Mouse (Mus musculus) right cerebral cortex, postnatal 14 days (tissue): ENCODE results near the gene Btf3l4.

ENCODE experiments used
- DNase-seq: peaks from one replicate; pipeline ENCODE4 v3.0.0; 2022

Btf3l4 gene

GRCm38 (mm10) chr4:108811550-108811949, 21.9 kb downstream of the Btf3l4 start:
- no peak for DNase-seq

DNA sequence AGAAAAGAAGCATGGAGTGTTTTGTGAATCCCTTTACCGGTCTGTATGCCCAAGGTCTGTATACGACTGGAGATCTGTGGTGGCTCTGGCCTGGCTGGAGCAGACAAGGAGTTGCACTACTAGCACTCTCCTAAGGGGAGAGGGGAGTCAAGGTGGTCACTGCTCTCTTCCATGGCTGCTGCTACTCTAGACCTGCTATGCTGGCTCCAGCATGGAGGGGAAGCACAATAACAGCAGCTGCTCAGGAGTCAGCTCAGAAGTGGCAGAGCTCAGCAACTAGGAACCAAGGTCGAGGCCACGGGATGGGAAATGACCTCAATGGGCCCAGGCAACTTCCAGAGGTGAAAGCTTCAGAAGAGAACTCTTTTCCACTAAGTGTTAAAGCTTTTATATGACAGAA, 22.3 kb downstream of the Btf3l4 start:
- DNase-seq, result no peak

DNA sequence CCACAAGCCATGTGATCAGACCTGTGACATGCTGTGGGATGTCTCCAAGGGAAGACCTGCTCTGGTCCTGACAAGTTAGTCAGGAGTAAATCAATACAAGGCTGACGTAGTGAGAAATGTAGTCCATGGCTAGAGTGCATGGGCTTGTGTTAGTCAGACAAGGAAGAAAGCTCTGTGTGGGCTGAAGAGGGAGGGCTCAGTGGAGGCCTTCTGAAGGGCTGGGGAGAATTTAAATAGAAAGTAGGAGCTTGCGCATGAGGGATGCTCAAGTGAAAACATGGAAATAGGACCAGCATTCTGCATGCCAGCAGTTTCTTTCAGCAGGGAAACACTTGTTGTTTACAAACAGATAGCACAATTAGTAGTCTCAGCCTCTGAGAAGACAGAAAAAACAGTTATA, 29.9 kb downstream of the Btf3l4 start:
- DNase-seq, result no peak

GRCm38 (mm10) chr4:108798083-108798830, 35.2 kb downstream of the Btf3l4 start:
- peak; percentile 75 for DNase-seq

- no peak for DNase-seq
Measured at GRCm38 (mm10) chr4:108796701-108797100, 36.7 kb downstream of the Btf3l4 start.

DNA sequence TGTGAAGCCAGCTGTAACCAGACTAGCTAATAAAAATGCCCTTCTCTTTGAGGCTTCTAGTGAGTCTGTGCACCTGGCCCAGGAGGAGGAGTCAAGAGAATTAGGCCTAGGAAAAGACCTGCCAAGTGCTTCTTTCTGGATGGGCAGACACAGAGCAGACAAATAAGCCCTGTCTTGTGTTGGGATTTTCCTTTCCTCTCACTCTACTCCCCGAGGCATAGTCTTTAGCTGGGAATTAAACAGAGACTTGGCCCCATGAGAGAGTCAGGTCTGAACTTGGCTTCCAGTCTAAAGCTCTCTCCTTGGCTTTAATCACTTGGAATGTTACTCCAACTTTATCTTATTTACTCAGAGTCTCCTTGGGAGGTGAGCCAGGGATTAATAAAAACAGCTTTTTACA, 39.5 kb downstream of the Btf3l4 start:
- no peak for DNase-seq

DNA sequence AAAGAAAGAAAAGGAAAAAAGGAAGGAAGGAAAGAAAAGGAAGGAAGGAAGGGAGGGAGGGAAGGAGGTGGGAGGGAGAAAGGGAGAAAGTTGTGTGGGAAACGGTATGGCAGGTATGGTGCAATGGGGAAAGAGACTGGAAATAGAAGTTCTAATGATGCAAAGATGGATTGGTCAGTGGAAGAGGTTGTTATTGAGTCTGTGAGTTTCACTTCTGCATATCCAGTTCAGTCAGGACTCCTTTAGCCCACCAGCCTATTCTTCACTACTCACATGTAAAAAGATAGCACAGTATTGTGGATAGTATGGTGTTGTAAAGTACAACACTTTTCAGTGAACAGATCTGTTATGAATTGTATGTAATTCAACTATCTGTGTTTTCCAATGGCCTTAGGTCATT, 42.9 kb downstream of the Btf3l4 start:
- DNase-seq, result no peak

DNA sequence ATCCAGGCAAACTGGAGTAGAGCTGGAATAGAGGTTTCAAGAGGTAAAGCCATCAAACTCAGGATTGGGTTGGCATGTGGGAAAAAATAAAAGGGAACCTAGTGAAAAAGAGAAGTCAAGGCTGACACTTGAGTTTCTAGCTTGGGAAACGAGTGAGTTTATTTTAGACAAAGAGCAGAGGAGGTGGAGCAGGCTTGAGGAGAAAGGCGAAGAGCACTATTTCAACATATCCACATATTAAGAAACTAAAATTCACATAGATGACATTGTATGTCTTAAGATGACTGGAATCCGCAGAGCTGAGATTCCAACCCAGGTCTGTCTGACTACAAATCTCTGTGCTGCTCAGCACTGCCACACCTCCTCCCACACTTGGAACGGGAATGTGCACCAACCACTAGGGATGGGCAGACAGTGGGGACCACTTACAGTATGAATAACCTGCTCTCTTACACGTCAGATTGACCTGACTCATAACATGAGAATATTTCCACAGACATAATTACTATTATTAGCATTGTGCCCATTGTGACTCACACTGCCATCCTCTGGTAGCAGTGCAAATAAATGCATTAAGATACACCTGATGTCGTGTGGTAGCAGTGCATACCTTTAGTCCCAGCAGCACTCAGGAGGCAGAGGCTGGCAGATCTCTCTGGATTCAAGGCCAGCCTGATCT, 44.0 kb downstream of the Btf3l4 start:
- no peak for DNase-seq

- peak; percentile 21 for DNase-seq
Measured at GRCm38 (mm10) chr4:108782421-108783085, 50.9 kb downstream of the Btf3l4 start.

DNA sequence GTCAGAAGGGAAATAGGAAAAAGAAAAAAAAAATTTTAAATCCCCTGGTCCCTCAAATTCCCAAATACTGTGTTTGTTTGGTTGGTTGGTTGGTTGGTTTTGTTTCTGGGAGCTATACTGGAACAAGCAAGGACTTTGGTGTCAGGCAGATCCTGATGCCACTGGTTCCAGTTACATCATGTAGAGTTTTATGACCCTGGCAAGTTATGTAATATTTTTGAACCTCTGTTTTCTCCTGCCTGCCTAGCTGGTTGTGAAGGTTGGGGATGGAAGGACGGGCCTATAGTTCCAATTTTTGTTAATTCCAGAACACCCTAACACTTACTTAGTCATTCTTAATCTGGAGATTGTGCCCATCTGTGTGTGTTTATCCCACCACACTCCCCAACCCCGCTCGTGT, 51.8 kb downstream of the Btf3l4 start:
- no peak for DNase-seq

- no peak for DNase-seq
Measured at GRCm38 (mm10) chr4:108780864-108781205, 52.6 kb downstream of the Btf3l4 start.

DNA sequence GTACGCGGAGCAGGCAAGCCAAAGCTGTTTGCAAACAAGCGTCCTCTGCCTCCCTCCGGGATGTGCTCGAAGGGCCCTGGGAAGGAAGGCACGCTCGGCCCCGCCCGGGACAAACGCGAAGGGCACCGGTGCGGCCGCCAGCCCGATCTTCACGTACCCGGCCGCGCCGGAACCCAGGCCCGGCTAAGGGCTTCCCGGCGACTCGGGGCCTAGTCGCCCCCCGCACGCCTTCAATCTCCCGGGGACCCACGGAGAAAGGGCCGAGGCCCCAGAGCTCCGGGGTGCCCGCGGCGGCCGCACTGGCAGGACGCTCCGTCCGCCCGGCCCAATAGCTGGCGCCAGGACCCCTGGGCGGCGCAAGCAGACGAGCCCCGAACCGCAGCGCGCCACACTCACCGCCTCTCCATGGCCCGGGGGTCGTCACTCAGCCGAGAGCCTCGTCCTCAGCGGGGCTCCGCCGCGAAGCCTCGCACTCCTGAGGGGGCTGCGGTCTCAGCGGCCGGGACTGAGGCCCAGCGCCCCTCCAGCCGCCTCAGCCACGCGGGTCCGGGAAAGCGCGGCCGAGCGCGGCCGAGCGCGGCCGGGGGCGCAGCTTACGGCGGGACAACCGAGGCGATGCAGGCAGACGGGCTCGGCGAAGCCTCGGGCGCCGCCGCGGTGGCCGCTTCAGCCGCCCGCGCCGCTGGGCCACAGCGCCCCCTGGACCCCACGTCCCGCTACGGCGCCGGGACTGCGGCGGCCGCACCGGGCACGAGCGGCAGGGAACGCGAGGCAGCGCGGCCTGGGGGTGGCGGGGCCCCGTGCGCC, 53.2 kb downstream of the Btf3l4 start, which contains the start of gene Zfyve9:
Gene Zfyve9, minus strand, starts transcription at position 742 of the 807 bp plus-strand sequence.
- peak; percentile 81 for DNase-seq

GRCm38 (mm10) chr4:108779763-108780056, 53.7 kb downstream of the Btf3l4 start:
- no peak for DNase-seq

DNA sequence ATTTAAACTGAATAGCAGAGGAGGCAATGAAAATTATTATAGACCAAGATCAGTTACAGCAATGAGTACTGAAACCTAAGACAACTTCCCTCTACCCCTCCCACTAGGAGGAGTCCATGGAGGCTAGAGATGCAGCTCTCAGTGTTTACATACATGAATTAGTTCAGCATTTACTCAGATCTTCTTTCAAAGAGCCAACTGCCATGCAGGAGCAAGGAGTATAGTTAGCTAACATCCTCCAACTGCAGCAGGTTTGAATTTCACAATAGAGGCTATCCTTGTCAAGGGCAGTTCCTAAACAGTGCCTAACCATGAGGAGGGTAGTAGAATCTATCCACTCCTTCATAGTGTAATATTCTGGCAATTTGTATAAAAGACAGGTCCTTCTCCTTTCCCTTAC, 64.9 kb downstream of the Btf3l4 start:
- no peak for DNase-seq
